Mouse (Mus musculus) embryonic facial prominence, embryonic 10.5 days (tissue): ENCODE results near the gene Akap1. TPM values are rescaled to one million over a fixed set of nuclear protein-coding genes. Genes with fewer than 3 reads are reported as not detected.
"Not testable (repeated sequence)": the region's sequence is repeated elsewhere in the genome, so short reads cannot be mapped to it uniquely, and the experiment has no call there.

Experiments used
- DNase-seq: peaks from one replicate; pipeline ENCODE4 v3.0.0-alpha.2; 2017; ENCODE audit warnings: low spot score
- H3K27ac ChIP-seq: fragments of 300-500 bp; sonication (generic); replicated peaks from 2 replicates; pipeline ENCODE4 v1.5.1; 2016; ENCODE audit warnings: mild to moderate bottlenecking
- H3K27me3 ChIP-seq: fragments of 300-500 bp; sonication (generic); replicated peaks from 2 replicates; pipeline ENCODE4 v1.6.1; 2016; ENCODE audit warnings: low read depth, mild to moderate bottlenecking; ENCODE audit not compliant: poor library complexity, severe bottlenecking
- H3K36me3 ChIP-seq: fragments of 300-500 bp; sonication (generic); replicated peaks from 2 replicates; pipeline ENCODE4 v1.6.1; 2016; ENCODE audit warnings: mild to moderate bottlenecking, moderate library complexity
- H3K4me1 ChIP-seq: fragments of 300-500 bp; sonication (generic); 2 replicates; pipeline ENCODE4 v1.6.1; 2016
- H3K4me3 ChIP-seq: fragments of 300-500 bp; sonication (generic); 2 replicates; pipeline ENCODE4 v1.5.1; 2016; ENCODE audit warnings: mild to moderate bottlenecking, moderate library complexity
- H3K9me3 ChIP-seq: fragments of 300-500 bp; sonication (generic); 2 replicates; pipeline ENCODE4 v1.6.1; 2016; ENCODE audit warnings: mild to moderate bottlenecking
- WGBS: fragments of 180-500 bp; shearing (Covaris S2); methylation state at CpG from one replicate; pipeline ENCODE4 v1.1.7; 2016; 5-methylcytosine and 5-hydroxymethylcytosine counted together
- polyA plus RNA-seq: library from polyadenylated mRNA; unstranded; fragments of >200 nt; fragmentation: Nextera tagmentation; extraction: Ambion mirVana; gene quantifications from 2 replicates; pipeline ENCODE4 v1.2.1, GENCODE M21; 2016

The Akap1 gene
- polyA plus RNA-seq, 1 experiment from 2014 or later = 17.1 TPM

GRCm38 (mm10) chr11:88895800-88896232 lies 31.4 kb upstream of the Akap1 start:
- DNase-seq, H3K36me3 ChIP-seq, H3K9me3 ChIP-seq, H3K27ac ChIP-seq, H3K4me1 ChIP-seq: not testable (repeated sequence)
- 45% methylated on average over 37 of the region's 39 CpGs for WGBS
- Histone ChIP-seq H3K4me3 (peak overlapping the region; percentile 45), H3K27me3 (peaks cover 21% of the 10 kb centered on the region; the same call in 1 of the 2 replicates)

GRCm38 (mm10) chr11:88895235-88895634 lies 30.8 kb upstream of the Akap1 start:
- DNase-seq, H3K9me3 ChIP-seq, H3K27ac ChIP-seq, H3K4me1 ChIP-seq, H3K36me3 ChIP-seq, H3K4me3 ChIP-seq: not testable (repeated sequence)
- H3K27me3 ChIP-seq = peaks cover 20% of the 10 kb centered on the region; the same call in 1 of the 2 replicates
- 35% methylated on average over 20 of the region's 20 CpGs for WGBS

GRCm38 (mm10) chr11:88894279-88894678 lies 29.9 kb upstream of the Akap1 start:
- H3K36me3 ChIP-seq, H3K4me1 ChIP-seq, DNase-seq, H3K27ac ChIP-seq, H3K9me3 ChIP-seq, H3K4me3 ChIP-seq: not testable (repeated sequence)
- WGBS = 98% methylated on average over 12 of the region's 14 CpGs
- peaks cover 20% of the 10 kb centered on the region; the same call in 1 of the 2 replicates for H3K27me3 ChIP-seq

DNA sequence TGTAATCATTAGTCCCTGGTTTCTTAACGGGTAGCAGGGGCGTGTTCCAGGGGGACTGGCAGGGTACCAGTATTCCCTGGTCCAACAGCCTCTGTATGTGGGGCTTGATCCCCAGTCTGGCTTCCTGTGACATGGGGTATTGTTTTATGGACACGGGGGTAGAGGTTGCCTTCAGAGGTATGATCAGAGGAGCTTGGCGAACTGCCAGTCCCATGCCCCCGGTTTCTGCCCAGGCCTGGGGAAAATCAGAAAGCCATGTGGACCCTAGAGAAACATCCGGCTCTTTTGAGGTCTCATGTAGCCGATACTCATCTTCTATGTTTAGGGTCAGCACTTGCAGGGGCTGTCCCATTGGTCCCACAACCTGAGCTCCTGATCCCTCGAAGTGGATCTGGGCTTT lies 29.1 kb upstream of the Akap1 start:
- 96% methylated on average over 4 of the region's 8 CpGs for WGBS
- H3K9me3 ChIP-seq, H3K4me3 ChIP-seq, H3K36me3 ChIP-seq, H3K4me1 ChIP-seq, DNase-seq, H3K27ac ChIP-seq: not testable (repeated sequence)
- H3K27me3 ChIP-seq = peaks cover 16% of the 10 kb centered on the region; the same call in 1 of the 2 replicates

GRCm38 (mm10) chr11:88892789-88893188 lies 28.4 kb upstream of the Akap1 start:
- H3K27me3 ChIP-seq = peaks cover 11% of the 10 kb centered on the region; the same call in 1 of the 2 replicates
- not testable (repeated sequence) for H3K4me3 ChIP-seq, H3K36me3 ChIP-seq, H3K4me1 ChIP-seq, H3K9me3 ChIP-seq, DNase-seq, H3K27ac ChIP-seq
- WGBS = 96% methylated on average over 23 of the region's 24 CpGs

DNA sequence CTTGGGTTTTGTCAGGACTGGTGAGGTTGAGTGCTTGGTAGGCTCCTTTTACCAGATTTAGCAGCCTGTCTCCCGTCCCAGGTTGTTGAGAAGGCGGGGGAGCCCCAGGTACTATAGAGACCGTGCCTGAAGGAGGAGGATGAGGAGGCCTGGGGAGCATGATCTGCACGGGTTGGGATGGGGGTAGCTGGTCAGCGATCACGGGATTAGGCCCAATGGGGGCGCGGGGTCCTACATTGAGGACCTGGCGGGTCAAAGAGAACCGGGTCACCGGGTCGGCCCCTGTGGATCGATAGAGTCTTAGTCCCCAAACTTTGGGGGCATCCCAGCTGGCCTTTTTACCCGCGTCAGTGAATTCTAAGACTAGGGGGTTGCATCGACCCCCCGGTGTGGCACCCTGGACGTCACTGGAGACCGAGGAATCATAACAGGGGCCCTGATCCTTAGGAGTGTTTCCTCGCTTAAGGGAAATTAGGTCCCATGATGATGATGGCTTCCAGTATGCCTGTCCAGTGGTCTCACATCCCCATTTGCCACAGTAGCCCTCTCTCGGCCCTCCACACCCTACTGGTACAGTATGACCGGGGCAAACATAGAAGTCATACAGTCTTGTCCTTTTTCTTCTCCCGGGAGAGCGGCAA lies 27.7 kb upstream of the Akap1 start:
- not testable (repeated sequence) for DNase-seq, H3K9me3 ChIP-seq, H3K4me3 ChIP-seq, H3K36me3 ChIP-seq, H3K27ac ChIP-seq, H3K4me1 ChIP-seq, H3K27me3 ChIP-seq
- WGBS = 93% methylated on average over 22 of the region's 24 CpGs

GRCm38 (mm10) chr11:88891446-88891845 lies 27.1 kb upstream of the Akap1 start:
- H3K27ac ChIP-seq, DNase-seq, H3K27me3 ChIP-seq, H3K4me3 ChIP-seq, H3K36me3 ChIP-seq, H3K4me1 ChIP-seq, H3K9me3 ChIP-seq: not testable (repeated sequence)
- 96% methylated on average over 12 of the region's 12 CpGs for WGBS

- not testable (repeated sequence) for H3K27ac ChIP-seq, H3K36me3 ChIP-seq, H3K4me1 ChIP-seq, H3K4me3 ChIP-seq, H3K27me3 ChIP-seq, H3K9me3 ChIP-seq, DNase-seq
- WGBS = 92% methylated on average over 7 of the region's 11 CpGs
Measured at GRCm38 (mm10) chr11:88890904-88891303, 26.5 kb upstream of the Akap1 start.

GRCm38 (mm10) chr11:88888996-88889395 lies 24.6 kb upstream of the Akap1 start:
- H3K27ac ChIP-seq = no peak overlapping the region
- no peaks in the 10 kb centered on the region; the same call in 1 of the 2 replicates for H3K4me1 ChIP-seq
- H3K9me3 ChIP-seq = 0 out of 2 replicates have a peak, but pooled peaks cover 2% of the 10 kb centered on the region
- WGBS = 86% methylated on average over 2 of the region's 2 CpGs
- no peak for DNase-seq
- H3K36me3 ChIP-seq = no peaks in the 10 kb centered on the region
- H3K27me3 ChIP-seq = no peaks in the 10 kb centered on the region
- H3K4me3 ChIP-seq = no peak overlapping the region

DNA sequence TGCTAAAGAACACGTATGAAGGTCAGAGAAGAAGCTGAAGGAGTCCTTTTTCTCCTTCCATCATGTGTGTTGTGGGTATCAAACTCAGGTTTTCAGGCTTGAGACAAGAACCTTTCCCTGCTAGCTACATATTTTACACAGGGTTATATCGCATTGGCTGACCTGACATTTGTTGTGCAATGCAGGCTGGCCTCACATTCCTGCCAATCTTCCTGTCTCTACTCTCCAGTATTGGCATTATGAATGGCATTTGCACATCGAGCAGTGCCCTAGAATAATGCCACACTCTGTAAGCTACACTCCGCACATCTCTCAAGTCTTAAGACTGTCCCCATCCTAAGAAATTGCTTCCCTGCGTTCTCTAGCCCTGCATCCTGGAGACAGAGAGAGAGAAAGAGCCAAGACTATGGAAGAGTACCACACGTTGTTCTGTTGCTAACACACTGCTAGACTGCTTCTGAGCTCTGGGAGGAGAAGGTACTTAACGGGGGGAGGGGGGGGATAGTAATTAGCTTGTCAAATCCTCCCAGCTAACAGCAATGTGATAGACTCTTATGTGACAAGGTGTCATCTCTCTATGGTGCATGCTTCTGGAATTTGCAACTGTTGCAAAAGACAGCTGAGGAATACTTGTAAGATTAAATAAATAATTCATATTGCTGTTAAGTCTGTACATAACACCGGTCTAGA lies 20.1 kb upstream of the Akap1 start:
- Histone ChIP-seq H3K4me1 (no peaks in the 10 kb centered on the region; the same call in 1 of the 2 replicates), H3K27me3 (no peaks in the 10 kb centered on the region)
- WGBS = 72% methylated on average over 8 of the region's 8 CpGs

GRCm38 (mm10) chr11:88878011-88878410 lies 13.6 kb upstream of the Akap1 start:
- Histone ChIP-seq H3K4me3 (no peak overlapping the region), H3K27ac (no peak overlapping the region), H3K4me1 (peaks cover 10% of the 10 kb centered on the region), H3K36me3 (no peaks in the 10 kb centered on the region), H3K27me3 (peaks cover 23% of the 10 kb centered on the region), H3K9me3 (peaks cover 3% of the 10 kb centered on the region; the same call in 1 of the 2 replicates)
- 87% methylated on average over 12 of the region's 12 CpGs for WGBS
- no peak for DNase-seq

More for the DNA sequence above, 20.1 kb upstream of the Akap1 start:
- Histone ChIP-seq H3K4me3 (no peak overlapping the region), H3K27ac (no peak overlapping the region), H3K9me3 (no peaks in the 10 kb centered on the region), H3K36me3 (no peaks in the 10 kb centered on the region)
- DNase-seq = no peak

DNA sequence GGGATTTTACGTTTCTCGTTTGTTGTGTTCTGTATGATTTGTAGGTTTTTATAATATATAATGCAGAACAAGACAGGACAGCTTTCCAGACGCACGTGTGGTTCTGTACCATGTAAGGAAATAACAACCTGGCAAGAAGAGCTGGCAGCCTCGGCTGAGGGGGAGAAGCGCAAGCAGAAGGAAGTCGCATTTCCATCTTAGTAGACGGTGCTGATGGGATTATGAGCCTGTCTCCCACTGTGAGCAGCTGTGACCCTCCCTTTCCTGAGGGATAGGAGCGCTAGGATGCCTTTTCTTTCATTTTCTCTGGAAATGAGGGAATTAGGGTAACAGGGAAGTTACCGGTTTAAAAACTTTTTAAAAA lies 9.3 kb upstream of the Akap1 start:
- DNase-seq = no peak
- H3K4me1 ChIP-seq = peaks cover 20% of the 10 kb centered on the region
- peak overlapping the region; percentile 53 for H3K4me3 ChIP-seq
- WGBS = 6% methylated on average over 10 of the region's 10 CpGs
- H3K9me3 ChIP-seq = peaks cover 3% of the 10 kb centered on the region; the same call in 1 of the 2 replicates
- H3K36me3 ChIP-seq = no peaks in the 10 kb centered on the region
- no peak overlapping the region for H3K27ac ChIP-seq
- peaks cover 58% of the 10 kb centered on the region for H3K27me3 ChIP-seq
